Mouse (Mus musculus): ENCODE measurements around the gene Dlec1. TPM values are rescaled to one million over a fixed set of nuclear protein-coding genes. Genes with fewer than 3 reads are reported as not detected.

The Dlec1 gene
- 1 to 10 TPM; 1.3 to 3.8 TPM for total RNA-seq (2021)
- long read RNA-seq, experiment 1: 0 reads
- long read RNA-seq, experiment 2: 0 reads

DNA sequence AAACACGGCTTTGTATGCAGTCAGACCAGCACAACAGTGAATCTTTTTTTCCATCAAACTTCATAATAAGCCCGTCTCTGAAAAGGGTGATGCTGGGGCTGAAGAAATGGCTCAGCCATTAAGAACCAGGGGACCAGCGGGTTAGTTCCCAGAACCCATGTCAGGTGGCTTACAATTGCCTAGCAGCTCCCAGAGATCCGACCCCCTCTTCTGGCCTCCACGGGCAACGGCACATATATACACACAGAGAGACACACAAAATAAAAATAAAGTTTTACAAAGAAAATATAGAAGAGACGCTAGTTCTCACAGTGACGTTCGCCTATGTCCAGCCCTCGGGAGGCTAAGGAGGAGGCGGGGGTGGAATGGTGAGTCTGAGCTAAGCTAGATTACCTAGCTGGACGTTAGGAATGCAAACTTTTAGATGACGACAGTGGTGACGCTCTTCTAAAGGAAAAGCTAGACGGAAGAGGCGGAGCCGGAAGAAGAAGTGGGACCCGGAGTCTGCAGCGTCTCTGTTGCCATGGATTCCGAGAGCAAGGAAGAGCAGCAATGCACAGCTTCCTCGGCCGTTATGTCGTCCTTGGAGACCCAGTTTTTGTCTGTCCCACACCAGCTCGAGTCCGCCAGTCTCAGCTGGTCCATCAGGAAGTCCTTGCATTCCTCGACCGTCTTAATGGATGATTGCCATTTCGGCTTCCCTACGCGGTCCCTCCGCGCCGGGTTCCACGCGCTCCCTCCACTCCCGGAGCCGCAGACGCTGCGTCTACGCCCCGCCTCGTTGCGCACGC is at the start of gene Dlec1:
TSS of gene Dlec1 (plus strand) at position 487 of the 791 bp plus-strand sequence.
- peak; percentile 63 to 79 for DNase-seq (ENCODE audit: low spot score in 2 of 2)

DNA sequence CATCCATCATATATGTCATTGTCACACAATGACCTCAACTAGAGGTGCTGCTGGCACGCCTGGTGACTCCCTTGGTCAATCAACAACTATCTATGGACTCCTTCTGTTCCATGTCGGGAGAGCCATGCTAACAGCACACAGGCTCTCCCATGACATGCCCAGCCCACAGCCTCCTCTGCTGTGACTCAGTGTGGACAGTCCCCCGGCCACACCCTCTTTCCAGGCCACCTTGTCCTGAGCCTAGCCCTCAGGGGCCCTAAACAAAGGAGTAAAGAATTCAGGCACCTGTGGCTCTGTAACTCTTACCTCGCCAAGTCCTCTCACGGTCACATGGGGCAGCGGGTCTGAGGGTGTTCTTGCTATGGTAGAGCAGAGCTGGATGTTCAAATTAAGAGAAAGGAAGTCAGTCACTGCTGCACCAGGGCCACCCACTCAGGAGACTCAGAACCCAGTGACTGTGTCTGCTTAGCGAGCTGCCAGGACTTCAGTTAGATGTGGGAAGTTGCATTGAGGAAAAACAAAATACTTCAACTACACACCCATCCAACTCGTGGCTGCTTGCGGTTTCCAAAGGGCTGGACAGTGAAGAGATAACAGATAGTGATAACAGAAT is 48.2 kb upstream of the Dlec1 start:
- DNase-seq (ENCODE audit: low spot score in 2 of 2): no peak

DNA sequence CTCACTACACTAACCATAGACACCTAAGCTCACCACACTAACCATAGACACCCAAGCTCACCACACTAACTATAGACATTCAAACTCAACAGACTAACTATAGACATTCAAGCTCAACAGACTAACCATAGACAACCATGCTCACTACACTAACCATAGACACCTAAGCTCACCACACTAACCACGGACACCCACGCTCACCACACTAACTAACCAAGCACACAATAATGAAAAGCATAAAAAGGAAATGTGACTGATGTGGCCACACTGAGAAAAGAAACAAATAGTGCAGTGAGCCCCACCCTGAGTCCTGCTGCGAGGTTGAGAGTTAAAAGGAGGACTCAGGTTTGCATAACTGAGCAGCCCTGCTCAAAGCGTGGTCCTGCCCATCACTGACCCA is 46.9 kb upstream of the Dlec1 start:
- DNase-seq (ENCODE audit: low spot score in 2 of 2): no peak

DNA sequence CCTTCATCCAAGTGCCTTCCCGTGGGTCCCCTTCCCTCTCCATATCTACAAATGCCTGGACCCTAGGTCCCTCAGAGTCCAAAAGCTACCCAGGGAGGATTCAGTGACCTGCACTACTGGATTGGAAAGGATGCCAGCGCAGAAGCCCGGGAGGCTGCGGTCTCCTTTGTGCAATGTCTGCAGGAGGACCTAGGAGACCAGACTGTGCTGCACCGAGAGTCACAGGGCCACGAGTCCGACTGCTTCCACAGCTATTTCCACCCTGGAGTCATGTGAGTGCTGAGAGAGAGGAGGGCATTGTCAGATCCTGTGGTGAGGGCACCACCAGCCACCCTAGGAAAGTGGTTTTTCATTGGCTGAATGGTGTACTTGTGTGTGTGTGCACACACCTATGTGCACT is 44.0 kb upstream of the Dlec1 start:
- no peak for DNase-seq (ENCODE audit: low spot score in 2 of 2)

DNA sequence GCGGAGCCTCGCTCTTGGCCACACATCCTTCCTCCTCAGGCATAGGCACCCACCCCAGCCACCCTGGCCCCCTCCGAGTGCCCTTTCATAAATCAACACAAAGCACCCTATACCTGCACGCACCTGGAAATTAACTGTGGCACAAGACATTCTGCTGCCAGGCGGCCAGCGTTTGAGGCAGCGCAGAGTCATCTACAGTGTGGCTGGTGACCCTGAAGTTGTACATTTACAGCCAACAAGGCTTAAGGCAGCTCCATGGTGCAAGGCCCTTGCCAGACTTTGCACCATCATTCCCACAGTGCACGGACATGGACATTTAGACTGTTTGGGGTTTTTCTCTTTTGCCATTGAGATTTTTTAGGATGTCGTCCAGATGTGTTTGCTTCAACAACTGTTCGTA is 41.6 kb upstream of the Dlec1 start:
- DNase-seq (ENCODE audit: low spot score in 2 of 2): no peak

DNA sequence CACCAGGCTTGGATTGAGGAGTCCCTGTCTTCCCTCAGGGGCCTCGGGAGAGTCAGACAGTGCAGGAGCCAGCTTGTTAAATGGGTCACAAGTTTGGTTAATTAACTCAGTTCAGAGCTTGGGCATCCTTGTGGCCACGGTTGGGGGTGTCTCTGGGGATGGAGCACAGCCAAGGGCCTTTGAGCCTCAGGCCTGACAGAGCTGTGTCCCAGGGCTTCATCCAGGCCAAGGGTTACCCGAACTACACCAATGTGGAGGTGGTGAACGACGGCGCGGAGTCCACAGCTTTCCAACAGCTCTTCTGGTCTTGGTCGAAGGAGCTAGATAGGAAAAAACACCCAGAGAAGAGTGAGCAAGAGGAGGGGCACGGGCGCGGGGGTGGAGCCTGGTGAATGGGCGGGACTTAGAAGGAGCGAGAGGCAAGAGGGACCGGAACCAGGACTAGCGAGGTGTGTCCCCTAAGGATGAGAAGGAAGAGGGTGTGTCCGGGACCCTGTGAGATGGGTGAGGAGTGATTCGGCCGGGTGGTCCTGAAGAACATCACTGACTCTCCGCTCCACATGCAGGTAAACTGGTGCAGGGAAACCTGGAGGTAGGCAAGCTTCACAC is 39.1 kb upstream of the Dlec1 start:
- DNase-seq (ENCODE audit: low spot score in 2 of 2): no peak

DNA sequence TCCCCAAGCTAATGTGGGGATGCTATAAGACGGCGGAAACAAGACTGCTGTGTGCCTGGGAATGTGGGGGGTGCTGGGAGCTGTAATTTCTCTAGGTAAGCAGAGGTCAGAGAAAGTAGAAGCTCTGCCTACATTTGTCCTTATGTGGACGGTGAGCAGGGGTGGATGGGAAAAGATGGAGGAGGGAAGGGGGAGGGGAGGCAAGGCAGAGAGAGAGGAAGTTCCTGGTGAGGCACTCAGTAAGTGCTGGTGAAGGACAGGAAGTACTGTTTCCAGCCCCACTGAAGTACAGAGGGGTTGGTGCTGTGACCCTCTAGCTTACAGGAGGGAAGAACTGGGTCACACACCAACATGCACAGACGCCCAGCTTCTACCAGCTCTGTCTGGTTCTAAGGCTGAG is 38.0 kb upstream of the Dlec1 start:
- no peak for DNase-seq (ENCODE audit: low spot score in 2 of 2)

DNA sequence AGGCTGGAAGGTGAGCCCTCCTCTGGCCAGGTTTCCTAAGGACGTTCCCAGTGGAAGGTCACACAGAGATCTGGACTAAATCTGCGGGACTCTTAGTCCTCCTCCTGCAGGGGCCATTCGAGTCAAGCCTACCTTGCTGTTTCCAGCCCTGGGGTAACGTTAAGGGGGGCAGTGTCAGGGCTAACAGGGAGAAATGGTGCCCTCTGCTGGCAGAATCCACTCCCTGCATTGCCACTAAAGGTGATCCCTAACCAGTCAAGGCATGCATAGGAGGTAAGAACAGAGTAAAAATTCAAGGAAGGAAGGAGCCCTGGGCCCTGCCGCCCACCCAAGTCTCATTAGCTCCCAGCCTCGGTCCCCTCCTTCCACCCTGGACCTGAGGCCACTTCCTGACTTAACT is 34.7 kb upstream of the Dlec1 start:
- DNase-seq (ENCODE audit: low spot score in 2 of 2): peak; percentile 81 to 85

DNA sequence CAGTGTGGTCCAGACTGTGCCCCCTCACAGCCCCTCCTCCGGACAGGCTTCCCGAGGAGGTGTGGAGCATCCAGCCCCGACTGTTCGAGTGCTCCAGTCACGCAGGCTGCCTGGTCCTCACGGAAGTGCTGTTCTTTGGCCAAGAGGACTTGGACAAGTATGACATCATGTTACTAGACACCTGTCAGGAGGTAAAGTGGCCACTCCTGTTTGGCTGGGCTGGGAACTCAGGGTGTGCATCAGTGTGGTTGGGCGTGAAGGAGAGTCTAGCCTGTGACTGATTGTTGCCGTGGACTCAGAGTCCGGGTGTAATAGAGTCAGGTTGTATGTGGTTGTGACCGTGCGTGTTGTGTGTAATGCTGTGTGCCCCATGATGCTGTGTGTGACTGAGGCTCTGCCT is 34.0 kb upstream of the Dlec1 start:
- no peak for DNase-seq (ENCODE audit: low spot score in 2 of 2)

DNA sequence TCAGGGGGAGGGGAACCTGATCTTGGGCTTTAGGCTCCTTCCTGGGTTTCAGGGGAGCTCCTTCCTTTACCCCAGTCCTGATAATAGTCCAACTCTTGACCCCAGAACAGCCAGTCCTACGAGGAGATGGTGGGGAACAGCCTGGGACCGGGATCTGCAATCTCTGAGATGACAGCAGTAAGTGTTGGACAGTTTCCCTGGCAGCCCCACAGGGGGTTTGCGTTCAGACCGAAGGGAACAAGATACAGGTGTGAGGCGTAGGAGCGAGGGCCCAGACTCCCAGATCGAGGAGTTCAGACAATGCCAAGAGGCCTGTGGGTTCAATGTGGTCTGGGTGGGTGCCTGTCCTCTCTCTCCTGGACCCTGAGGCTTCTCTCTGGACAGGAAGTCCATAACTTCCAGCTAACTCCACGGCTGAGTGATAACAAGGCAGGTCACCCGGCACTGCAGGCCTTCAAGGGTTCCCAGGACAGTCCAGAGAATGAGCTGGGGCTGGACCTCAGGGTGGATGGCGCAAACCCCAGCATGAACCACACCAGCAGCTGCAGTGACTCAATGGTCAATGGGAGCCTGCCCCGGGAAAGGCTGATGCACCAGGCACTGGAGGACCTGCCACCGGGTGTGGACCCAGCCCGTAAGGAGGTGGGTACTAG is 32.0 kb upstream of the Dlec1 start:
- no peak for DNase-seq (ENCODE audit: low spot score in 2 of 2)

DNA sequence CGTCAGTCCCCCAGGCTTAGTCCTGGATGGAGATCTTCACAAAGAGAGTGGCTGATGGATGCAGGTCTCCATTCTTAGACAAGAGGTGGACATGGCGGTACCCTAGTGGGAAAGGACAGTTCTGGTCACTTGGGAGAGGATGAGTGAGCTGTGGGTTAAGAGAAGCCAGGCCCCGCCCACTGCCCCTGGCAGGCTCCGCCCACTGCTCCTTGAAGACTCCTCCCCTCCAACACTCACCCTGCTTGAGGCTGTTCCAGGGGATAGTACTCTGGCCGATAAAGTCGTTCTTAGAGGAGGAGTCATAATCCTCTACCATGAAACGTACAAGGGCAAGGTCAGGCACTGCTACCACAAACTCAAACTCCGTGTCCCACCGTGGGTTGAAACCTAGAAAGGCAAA is 30.5 kb upstream of the Dlec1 start:
- DNase-seq (ENCODE audit: low spot score in 2 of 2): no peak

DNA sequence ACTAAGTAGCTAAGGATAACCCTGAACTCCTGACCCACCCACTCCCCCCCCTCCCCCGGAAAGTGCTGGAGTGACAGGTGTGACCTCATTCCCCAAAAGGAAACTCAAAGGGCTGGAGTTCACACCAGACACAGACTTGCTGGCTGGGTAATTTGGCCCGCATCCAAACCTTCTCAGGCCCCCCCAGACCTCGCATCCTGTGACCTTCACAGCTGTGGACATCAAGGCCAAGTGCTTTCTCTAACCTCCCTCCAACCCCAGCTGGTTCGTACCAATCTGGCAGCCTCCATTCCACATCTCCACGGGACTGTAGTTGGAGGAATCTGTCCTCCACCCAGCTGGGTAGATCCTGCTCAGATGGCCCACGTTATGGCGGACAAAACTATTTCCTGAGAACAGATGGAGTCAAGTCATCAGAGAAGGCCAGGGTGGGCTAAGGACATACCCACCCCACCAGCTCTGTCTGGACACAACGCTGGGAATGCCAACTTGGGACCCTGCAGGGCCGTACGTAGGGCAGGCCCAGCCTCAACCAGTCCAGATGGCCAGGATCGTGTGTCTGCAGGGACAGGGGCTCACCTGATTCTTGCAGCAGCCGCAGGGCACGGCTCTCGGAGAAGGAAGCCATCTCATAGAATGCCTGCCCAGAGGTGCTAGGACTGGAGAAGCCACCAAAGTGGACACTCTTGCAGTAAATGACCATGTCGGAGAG is 28.9 kb upstream of the Dlec1 start:
- no peak for DNase-seq (ENCODE audit: low spot score in 2 of 2)

DNA sequence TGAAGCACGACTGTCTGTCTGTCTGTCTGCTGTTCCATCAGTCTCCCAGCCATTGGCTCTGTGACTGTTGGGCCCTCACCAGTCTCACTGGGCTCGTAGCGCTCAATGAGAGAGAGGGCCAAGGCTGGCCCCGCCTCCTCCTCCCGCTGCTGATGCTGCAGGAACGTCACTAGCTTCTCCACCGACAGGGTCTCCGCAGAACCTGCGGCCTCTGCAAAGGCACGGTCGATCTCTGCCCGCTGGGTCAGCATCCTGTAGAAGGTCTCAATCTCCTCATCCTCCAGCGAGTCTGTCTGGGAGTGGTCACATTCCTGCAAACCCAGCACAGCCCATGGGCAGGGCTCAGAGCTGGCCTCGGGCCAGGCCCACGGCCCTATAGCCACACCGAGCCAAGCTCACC is 26.6 kb upstream of the Dlec1 start:
- no peak for DNase-seq (ENCODE audit: low spot score in 2 of 2)

DNA sequence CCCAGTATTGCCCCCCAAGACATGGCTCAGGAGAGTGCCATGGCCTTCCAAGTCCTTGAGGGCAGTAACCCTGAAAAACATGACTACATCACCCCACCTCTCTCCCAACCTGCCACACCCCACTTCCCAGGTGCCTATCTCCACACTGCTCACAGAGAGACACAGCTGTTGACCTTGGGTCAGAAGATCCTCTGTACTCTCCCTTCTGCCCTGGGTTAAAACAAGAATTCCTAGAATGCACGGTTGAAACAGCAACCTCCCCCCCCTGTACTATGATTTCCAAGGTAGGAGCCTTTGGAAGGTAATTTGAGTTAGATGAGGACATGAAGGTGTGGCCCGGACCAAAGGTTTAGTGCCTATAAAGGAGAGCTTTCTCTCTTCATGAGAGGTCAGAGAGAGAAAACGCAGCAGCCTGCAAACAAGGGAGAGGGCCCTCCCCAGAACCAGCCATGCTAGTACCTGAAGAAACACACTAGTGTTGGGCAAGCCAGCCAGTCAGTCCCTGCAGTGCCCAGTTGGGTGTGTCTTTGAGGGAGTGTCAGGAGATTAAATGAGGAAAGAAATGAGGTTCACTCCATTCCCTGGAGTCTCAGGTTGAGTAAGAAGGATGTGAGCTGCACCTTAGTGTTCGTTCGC is 22.1 kb upstream of the Dlec1 start:
- DNase-seq (ENCODE audit: low spot score in 2 of 2): no peak

DNA sequence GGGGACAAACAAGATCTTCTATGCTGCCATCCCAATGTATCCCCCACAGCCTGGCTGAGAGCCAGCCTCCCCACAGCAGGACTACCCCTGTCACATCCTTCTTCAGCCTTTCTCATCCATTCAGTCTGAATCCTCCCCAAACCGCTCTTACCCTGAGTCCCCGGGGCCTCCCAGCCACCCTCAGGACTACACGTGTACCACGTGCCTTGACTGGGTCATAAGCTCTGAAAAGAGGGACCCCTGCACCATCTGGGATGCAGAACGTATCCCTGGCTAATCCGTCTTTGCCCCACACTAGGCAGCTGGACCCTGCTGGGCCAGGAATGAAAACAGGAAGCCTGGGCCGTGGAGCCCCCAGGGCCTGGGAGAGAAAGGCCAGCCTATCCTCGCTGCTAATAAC is 20.2 kb upstream of the Dlec1 start:
- no peak for DNase-seq (ENCODE audit: low spot score in 2 of 2)

DNA sequence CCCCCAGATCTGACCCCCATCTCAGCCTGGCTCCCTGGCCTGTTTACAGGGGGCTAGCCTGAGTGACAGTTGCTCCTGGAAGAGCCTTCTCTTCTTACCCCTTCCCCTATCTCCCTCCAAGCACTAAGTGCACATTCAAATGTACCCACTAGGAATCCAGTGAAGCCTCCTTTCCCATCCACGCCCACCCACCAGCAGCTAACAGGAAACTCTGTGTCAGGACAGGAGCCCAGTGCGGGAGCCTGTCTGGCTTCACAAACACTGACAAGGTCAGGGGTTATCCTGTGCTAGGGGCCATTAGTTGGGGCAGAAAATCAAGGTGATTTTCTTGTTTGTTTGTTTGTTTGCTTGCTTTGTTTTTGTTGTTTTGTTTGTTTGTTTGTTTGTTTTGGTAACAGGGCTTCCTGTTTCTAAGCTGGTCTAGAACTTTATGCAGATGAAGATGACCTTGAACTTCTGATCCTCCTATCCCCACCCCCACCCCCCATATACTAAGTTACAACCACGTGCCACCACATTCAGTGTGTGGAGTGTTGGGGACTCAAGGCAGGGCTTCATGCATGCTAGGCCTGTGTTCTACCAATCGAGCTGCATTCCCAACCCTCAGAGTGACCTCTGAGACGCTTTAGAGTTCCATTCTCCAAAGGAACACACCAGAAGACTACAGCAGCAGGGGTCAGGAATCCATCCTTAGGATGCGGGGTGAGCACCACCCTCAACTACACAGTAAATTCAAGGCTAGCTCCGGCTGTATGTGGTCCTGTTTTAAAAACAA is 19.4 kb upstream of the Dlec1 start:
- no peak for DNase-seq (ENCODE audit: low spot score in 2 of 2)

DNA sequence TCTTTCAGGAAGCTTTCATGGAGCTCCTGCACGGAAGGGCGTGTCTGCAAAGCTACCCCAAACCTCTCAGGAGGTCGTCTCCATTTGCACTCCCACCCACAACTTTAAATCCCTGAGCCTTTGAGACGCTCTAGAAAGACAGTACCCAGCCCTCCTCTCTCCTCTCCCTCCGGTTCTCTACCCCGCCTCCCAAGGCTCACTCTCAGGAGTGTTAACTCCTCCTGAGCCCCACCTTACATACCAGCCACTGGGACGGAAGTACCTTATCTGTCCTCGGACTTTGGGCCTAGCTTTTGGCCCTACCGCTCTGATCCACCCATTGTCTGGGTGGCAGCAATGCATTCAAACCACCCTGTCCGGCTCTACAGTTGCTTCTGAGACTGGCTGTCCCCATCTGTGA is 18.3 kb upstream of the Dlec1 start:
- no peak for DNase-seq (ENCODE audit: low spot score in 2 of 2)

DNA sequence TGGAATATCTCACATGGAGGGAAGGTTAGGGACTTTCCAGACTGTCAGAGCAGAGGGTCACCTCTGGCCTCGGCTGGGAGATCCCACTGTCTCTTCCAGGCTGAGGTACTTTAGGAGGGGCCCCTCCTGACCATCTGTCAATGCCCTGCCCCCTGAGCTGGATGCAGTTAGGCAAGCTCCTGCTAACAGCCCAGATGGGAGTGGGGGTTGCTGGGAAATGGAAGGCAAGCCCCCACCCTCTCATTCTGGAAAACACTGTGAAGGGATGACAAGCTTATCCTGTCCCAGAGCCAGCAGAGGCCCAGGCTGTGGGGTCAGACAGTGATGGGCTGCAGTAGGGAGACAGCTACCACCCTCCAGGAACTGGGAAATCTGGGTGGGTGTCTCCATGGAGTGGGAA is 15.8 kb upstream of the Dlec1 start:
- DNase-seq (ENCODE audit: low spot score in 2 of 2): no peak

DNA sequence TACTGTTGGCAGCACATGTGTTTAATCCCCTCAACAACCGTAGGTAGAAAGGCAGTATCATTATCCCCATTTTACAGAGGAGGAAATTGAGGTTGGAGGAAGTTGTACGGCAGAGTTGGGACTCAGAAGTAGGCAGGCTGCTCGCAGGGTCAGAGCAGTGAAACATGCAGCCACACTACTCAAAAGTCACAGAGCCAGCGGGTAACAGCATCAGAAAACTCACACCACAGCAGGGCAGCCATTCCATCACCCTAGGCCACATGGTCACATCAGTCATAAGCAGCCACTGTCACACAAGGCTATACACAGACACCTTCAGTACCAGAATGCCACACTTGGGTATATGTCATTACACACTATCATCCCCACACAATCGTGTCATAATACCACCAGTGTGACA is 15.0 kb upstream of the Dlec1 start:
- no peak for DNase-seq (ENCODE audit: low spot score in 2 of 2)

DNA sequence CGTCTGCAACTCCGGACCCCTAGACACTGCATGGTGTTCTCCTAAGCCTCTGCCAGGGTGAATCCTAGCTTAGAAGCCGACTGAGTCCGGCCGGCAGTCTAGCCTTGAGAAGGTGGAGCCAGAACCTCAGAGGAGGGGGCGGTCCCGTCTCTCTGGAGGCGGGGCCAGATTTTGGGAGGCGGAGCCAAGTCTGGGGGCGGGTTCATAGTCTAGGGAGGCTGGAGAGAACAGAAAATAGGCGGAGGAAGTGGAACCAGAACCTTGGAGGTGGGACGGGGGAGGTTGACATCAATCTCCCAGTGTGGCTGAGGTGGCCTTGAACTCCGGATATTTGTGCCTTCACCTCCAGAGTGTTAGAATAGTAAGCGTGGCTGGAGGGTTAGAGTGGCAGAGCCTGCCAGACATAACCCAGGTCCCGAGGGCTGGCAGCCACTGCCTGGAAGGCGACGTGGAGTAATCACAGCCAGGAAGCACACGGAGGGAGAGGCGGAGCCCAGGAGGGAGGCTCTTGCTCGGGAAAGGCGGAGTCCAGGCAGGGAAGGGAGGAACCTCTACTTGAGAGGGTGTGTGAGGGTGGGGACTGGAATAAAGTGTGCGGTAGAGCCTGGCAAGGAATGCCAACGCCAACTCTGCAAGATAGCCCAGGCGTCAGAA is 14.0 kb upstream of the Dlec1 start:
- DNase-seq (ENCODE audit: low spot score in 2 of 2): peak; percentile 74 to 79
